Mouse (Mus musculus) cerebellum, adult 9-11 months (tissue): ENCODE measurements around the gene Atg9a.
A peak's percentile ranks its signal among the peaks of the same experiment; 100 is the strongest.

Experiments
- DNase-seq: peaks from one replicate; pipeline ENCODE4 v3.0.0; 2022

Atg9a gene

GRCm38 (mm10) chr1:75214886-75215285 is 22.9 kb upstream of the Atg9a start:
- peak; percentile 67 for DNase-seq

GRCm38 (mm10) chr1:75214442-75214841 is 22.4 kb upstream of the Atg9a start:
- no peak for DNase-seq

- no peak for DNase-seq
These were observed 21.1 kb upstream of the Atg9a start for GRCm38 (mm10) chr1:75213096-75213495.

GRCm38 (mm10) chr1:75212542-75212941 is 20.5 kb upstream of the Atg9a start:
- DNase-seq: no peak

GRCm38 (mm10) chr1:75211141-75211708 is 19.2 kb upstream of the Atg9a start:
- DNase-seq: no peak

GRCm38 (mm10) chr1:75210136-75211087 is 18.4 kb upstream of the Atg9a start, which contains the start of the genes Glb1l and Stk16:
Gene Glb1l (minus strand): TSS chr1:75210813.
Gene Stk16 (plus strand): TSS chr1:75210838.
- peak; percentile 95 for DNase-seq

GRCm38 (mm10) chr1:75208967-75209678 is 17.1 kb upstream of the Atg9a start:
- no peak for DNase-seq

- no peak for DNase-seq
These were observed 9.2 kb upstream of the Atg9a start for GRCm38 (mm10) chr1:75201236-75201635.

GRCm38 (mm10) chr1:75192452-75192851 is 456 bp upstream of the Atg9a start:
- peak; percentile 59 for DNase-seq

GRCm38 (mm10) chr1:75191258-75191621 is 756 bp downstream of the Atg9a start:
- no peak for DNase-seq

- DNase-seq: no peak
These were observed 1.4 kb downstream of the Atg9a start for GRCm38 (mm10) chr1:75190577-75190976.

GRCm38 (mm10) chr1:75187914-75188483 is 4.0 kb downstream of the Atg9a start:
- DNase-seq: no peak

- DNase-seq: no peak
These were observed 4.9 kb downstream of the Atg9a start for GRCm38 (mm10) chr1:75187126-75187525.

GRCm38 (mm10) chr1:75185495-75185894 is 6.5 kb downstream of the Atg9a start:
- peak; percentile 57 for DNase-seq

GRCm38 (mm10) chr1:75182160-75182559 is 9.8 kb downstream of the Atg9a start:
- DNase-seq: no peak

GRCm38 (mm10) chr1:75181377-75181870 is 10.6 kb downstream of the Atg9a start:
- peak; percentile 47 for DNase-seq

- no peak for DNase-seq
These were observed 11.3 kb downstream of the Atg9a start for GRCm38 (mm10) chr1:75180741-75181140.

GRCm38 (mm10) chr1:75180105-75180590 is 11.8 kb downstream of the Atg9a start, which contains the start of gene Abcb6:
Gene Abcb6 (minus strand): TSS chr1:75180392.
- DNase-seq: peak; percentile 90

- peak; percentile 75 for DNase-seq
These were observed 12.5 kb downstream of the Atg9a start for GRCm38 (mm10) chr1:75179334-75180104.

- DNase-seq: peak; percentile 97
These were observed 23.2 kb downstream of the Atg9a start, which contains the start of gene Zfand2b for GRCm38 (mm10) chr1:75168472-75169464. Gene Zfand2b (plus strand): TSS chr1:75168646.
